In genomic region chr9:107452552-107452951, GRCm38 (mm10) we compare ENCODE assay signal across 7 mouse cellular contexts. TPM values are rescaled to one million over a fixed set of nuclear protein-coding genes. Genes with fewer than 3 reads are reported as not detected.
DNase-seq lines count a peak whose midpoint lies in the region; ATAC-seq and TF ChIP-seq lines count a peak whose summit lies in the region.

No protein-coding gene starts in this region.

- no peaks in the 10 kb centered on the region for H3K9me3 ChIP-seq in limb, embryonic 11.5 days (ENCODE audit: control insufficient read depth, low read length)
- no peaks in the 10 kb centered on the region for H3K9me3 ChIP-seq in limb, embryonic 10.5 days (replicated peaks)

- no peak overlapping the region for H3K4me3 ChIP-seq in limb, embryonic 11.5 days (ENCODE audit: low read depth, low read length)
- no peak overlapping the region for H3K4me3 ChIP-seq in limb, embryonic 10.5 days
- H3K4me3 ChIP-seq in bone marrow macrophage, adult 2 months (ENCODE audit: insufficient read depth, low read length), result no peak overlapping the region

- intact Hi-C loops in left cerebral cortex, postnatal 25 days (cut with DNase I), result no loop called here

- no peak for ATAC-seq in limb, embryonic 11.5 days (ENCODE audit: insufficient number of reproducible peaks, low FRiP score, low TSS enrichment, low read depth)

- H3K4me1 ChIP-seq in limb, embryonic 11.5 days (ENCODE audit: control insufficient read depth, insufficient read depth, low read length), result no peaks in the 10 kb centered on the region
- peaks cover 12% of the 10 kb centered on the region; the same call in 1 of the 2 replicates for H3K4me1 ChIP-seq in limb, embryonic 10.5 days
- H3K4me1 ChIP-seq in bone marrow macrophage, adult 2 months (ENCODE audit: control insufficient read depth, insufficient read depth, low read length), result no peaks in the 10 kb centered on the region

- no peak for TF ChIP-seq POLR2A in bone marrow macrophage, adult 2 months (IDR thresholded peaks at IDR 0.05; ENCODE audit: borderline replicate concordance, low read depth, low read length)

- no peak overlapping the region for H3K4me2 ChIP-seq in limb, embryonic 11.5 days (ENCODE audit: low read depth, severe bottlenecking)

- WGBS in limb, embryonic 11.5 days, result 22% methylated on average over 4 of the region's 4 CpGs
- WGBS in limb, embryonic 10.5 days, result 27% methylated on average over 4 of the region's 4 CpGs

- H3K9ac ChIP-seq in limb, embryonic 11.5 days (ENCODE audit: low read length), result no peak overlapping the region

- DNase-seq in limb, embryonic 11.5 days (ENCODE audit: low spot score), result peak; percentile 59
- no peak for DNase-seq in limb, embryonic 10.5 days (ENCODE audit: low spot score)
- peak; percentile 53 for DNase-seq in induced T-regulatory cell, adult 2 months (ENCODE audit: low read depth)
- DNase-seq in neural tube, embryonic 10.5 days (ENCODE audit: extremely low spot score, low spot score), result peak; percentile 41
- DNase-seq in left cerebral cortex, postnatal 25 days (ENCODE audit: low spot score in 2 of 2), result no peak
- no peak for DNase-seq in ovary, postnatal 36 days (ENCODE audit: low spot score)

- peak; percentile 53; the same call in 1 of the 2 replicates for TF ChIP-seq CTCF in bone marrow macrophage, adult 2 months (IDR thresholded peaks at IDR 0.05; ENCODE audit: low read depth, low read length)

- no peak overlapping the region for H3K27ac ChIP-seq in limb, embryonic 11.5 days (replicated peaks; ENCODE audit: low read depth, low read length)
- no peak overlapping the region for H3K27ac ChIP-seq in limb, embryonic 10.5 days
- H3K27ac ChIP-seq in bone marrow macrophage, adult 2 months (ENCODE audit: insufficient read depth, low read depth, low read length), result no peak overlapping the region

- no peaks in the 10 kb centered on the region for H3K36me3 ChIP-seq in limb, embryonic 11.5 days (ENCODE audit: control insufficient read depth, insufficient read depth, low read length)
- H3K36me3 ChIP-seq in limb, embryonic 10.5 days, result no peaks in the 10 kb centered on the region

- peaks cover 9% of the 10 kb centered on the region; the same call in 1 of the 2 replicates for H3K27me3 ChIP-seq in limb, embryonic 11.5 days (ENCODE audit: control insufficient read depth, insufficient read depth, low read length)
- peaks cover 86% of the 10 kb centered on the region for H3K27me3 ChIP-seq in limb, embryonic 10.5 days (ENCODE audit: low read depth, poor library complexity, severe bottlenecking)

RNA-seq across cellular contexts. Expression of gene Cacna2d2, which starts 53.1 kb away (rescaled TPM):
- 0.12 and 0.26 TPM in 2 replicates for polyA plus RNA-seq in limb, embryonic 11.5 days (2014; fragmentation: Nextera tagmentation; extraction: Ambion mirVana)
- polyA plus RNA-seq in limb, embryonic 10.5 days (2016; fragmentation: Nextera tagmentation; extraction: Ambion mirVana), result 0.20 and 0.34 TPM in 2 replicates
- polyA plus RNA-seq in bone marrow macrophage, adult 2 months (2012; ENCODE audit: insufficient read depth, insufficient read length, missing spikeins), result not detected in 2 replicates
- total RNA-seq in left cerebral cortex, postnatal 25 days (2021), result 10 to 100 TPM; 25.4 to 40.2 TPM

Comparison
In these comparisons a context has a peak if more than half of its experiments do, and no peak if none do; other contexts are left out.
1. DNase-seq: peak in limb, embryonic 11.5 days (single experiment), induced T-regulatory cell, adult 2 months (single experiment) and neural tube, embryonic 10.5 days (single experiment); none in limb, embryonic 10.5 days (single experiment), left cerebral cortex, postnatal 25 days (0 of 2) and ovary, postnatal 36 days (single experiment).